Mouse (Mus musculus) activated CD4-positive, CD25-positive, alpha-beta regulatory T cell (primary cell): ENCODE data around the gene Lgi2. TPM values are rescaled to one million over a fixed set of nuclear protein-coding genes. Genes with fewer than 3 reads are reported as not detected.

Experiments
- polyA plus RNA-seq, 2 experiments: library from polyadenylated mRNA; unstranded; fragments of 100-300 nt; shearing (Covaris generic); gene quantifications; one replicate each; pipeline ENCODE4 v1.2.1; 2017

Lgi2 gene
- polyA plus RNA-seq: under 1 TPM in 1 of 2 experiments, not detected in 1; 0.04 TPM

GRCm38 (mm10) chr5:52565813-52566531 is at the start of gene Lgi2:
Gene Lgi2 (minus strand): TSS chr5:52566462.

Other genes starting within 250 kb of the Lgi2 start
- gene Sod3, start 202.7 kb downstream of the Lgi2 start, polyA plus RNA-seq: under 1 TPM in 1 of 2 experiments, not detected in 1; 0.14 TPM
- gene Ccdc149, start 94.9 kb downstream of the Lgi2 start, polyA plus RNA-seq: under 1 TPM in 1 of 2 experiments, not detected in 1; 0.07 TPM
- gene Sepsecs, start 103.2 kb upstream of the Lgi2 start, polyA plus RNA-seq: 1 to 10 TPM; 5.9 to 8.6 TPM
- gene Pi4k2b, start 175.1 kb upstream of the Lgi2 start, polyA plus RNA-seq: 1 to 10 TPM; 3.8 to 4.1 TPM
- 10 to 100 TPM; 12.6 to 14.4 TPM for gene Zcchc4, start 208.9 kb upstream of the Lgi2 start, polyA plus RNA-seq